8 mouse cellular contexts compared by ENCODE assay signal in the genomic region with DNA sequence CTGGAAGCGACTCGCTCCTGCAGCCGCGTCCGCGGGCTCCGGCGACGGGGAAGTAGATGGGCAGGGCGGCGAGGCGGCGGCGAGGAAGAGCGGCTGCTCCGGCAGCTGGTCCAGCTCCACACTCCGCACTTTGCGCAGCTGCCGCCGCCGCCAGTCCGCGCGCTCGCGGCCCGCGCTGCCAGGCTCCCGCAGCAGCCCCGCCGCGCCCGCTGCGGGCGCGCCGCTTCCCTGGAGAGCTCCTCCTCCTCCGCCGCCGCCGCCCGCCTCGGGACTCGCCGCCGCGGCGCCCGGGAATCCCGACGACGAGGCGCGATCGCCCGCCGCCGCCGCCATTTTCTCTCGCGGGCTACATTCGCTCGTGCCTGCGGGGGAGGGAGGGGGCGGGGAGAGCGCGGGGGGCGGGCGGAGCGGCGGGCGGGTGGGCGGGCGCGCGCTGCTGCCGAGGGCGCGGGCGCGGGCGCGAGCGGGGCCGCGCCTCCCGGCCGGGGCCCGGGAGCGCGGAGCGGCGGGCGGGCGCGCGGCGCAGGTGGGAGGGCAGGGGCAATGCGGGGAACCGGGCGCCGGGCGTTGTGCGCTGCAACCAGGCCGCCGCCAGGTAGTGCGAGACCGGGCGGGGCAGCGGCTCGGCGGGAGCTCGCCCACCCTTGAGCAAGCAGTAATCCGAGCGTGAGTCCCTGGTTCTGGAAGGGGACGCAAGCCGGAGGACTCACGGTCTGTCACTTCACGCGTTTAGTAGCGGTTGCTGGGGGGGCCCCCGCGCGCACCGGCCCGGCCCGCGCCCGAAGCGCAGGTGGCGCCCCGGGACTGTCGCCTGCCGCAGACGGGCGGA. TPM values are rescaled to one million over a fixed set of nuclear protein-coding genes. Genes with fewer than 3 reads are reported as not detected.
DNase-seq lines count a peak whose midpoint lies in the region; ATAC-seq and TF ChIP-seq lines count a peak whose summit lies in the region.

Map3k1 (minus strand) TSS at position 357 of the 829 bp plus-strand sequence.

- peak within 1 kb of the TSS; percentile 89 for H3K9ac ChIP-seq in ES-E14 (ENCODE audit: insufficient read depth, low read depth, low read length, poor library complexity, severe bottlenecking)
- peak within 1 kb of the TSS; percentile 83 for H3K9ac ChIP-seq in forebrain, embryonic 16.5 days (replicated peaks; ENCODE audit: low read depth, low read length)
- H3K9ac ChIP-seq in lung, embryonic 16.5 days (ENCODE audit: low read length), result peak within 1 kb of the TSS; percentile 96

- peak within 1 kb of the TSS; percentile 90 to 95 for H3K4me3 ChIP-seq in ES-E14 (ENCODE audit: insufficient read depth in 1 of 2, low read depth in 1 of 2, low read length in 2 of 2, poor library complexity in 1 of 2, severe bottlenecking in 1 of 2)
- H3K4me3 ChIP-seq in forebrain, embryonic 16.5 days (replicated peaks; ENCODE audit: low read length), result peak within 1 kb of the TSS; percentile 83
- peak within 1 kb of the TSS; percentile 88 for H3K4me3 ChIP-seq in lung, embryonic 16.5 days (ENCODE audit: low read length)

- H3K27ac ChIP-seq in ES-E14 (ENCODE audit: insufficient read depth, low read depth, low read length, poor library complexity, severe bottlenecking), result peak within 1 kb of the TSS; percentile 74
- peak within 1 kb of the TSS; percentile 95 for H3K27ac ChIP-seq in forebrain, embryonic 16.5 days (ENCODE audit: low read length)
- H3K27ac ChIP-seq in lung, embryonic 16.5 days (ENCODE audit: low read length), result peak within 1 kb of the TSS; percentile 96

- H3K4me1 ChIP-seq in ES-E14 (ENCODE audit: control insufficient read depth in 2 of 2, insufficient read depth in 2 of 2, low read length in 2 of 2, poor library complexity in 1 of 2), result peaks cover 3 to 7% of the 10 kb centered on the region in 2 experiments
- peaks cover 19% of the 10 kb centered on the region for H3K4me1 ChIP-seq in forebrain, embryonic 16.5 days (replicated peaks; ENCODE audit: control insufficient read depth, insufficient read depth, low read length)
- H3K4me1 ChIP-seq in lung, embryonic 16.5 days (replicated peaks; ENCODE audit: control insufficient read depth, insufficient read depth, low read length), result peaks cover 32% of the 10 kb centered on the region

- DNase-seq in ES-E14 (ENCODE audit: low read depth, low spot score), result no peak
- DNase-seq in cerebellum, adult 11-12 months, result peak; percentile 82
- peak; percentile 68 to 86 for DNase-seq in heart, postnatal 36 days
- peak in 1 of 2 experiments; percentile 15 for DNase-seq in layer of hippocampus, adult 8-10 months (ENCODE audit: low spot score in 2 of 2)
- DNase-seq in retina, embryonic 14.5 days (ENCODE audit: low spot score), result peak; percentile 76
- peak; percentile 88 for DNase-seq in thymus, postnatal 4 days

- intact Hi-C loops in heart, postnatal 36 days (cut with DNase I), result loop anchor here (1.0 to 5.0 kb wide), 8 partner anchors 17 to 388 kb away; no protein-coding TSS in a partner anchor

- no peaks in the 10 kb centered on the region for H3K9me3 ChIP-seq in ES-E14 (ENCODE audit: control insufficient read depth, insufficient read depth, low read depth, low read length)
- no peaks in the 10 kb centered on the region for H3K9me3 ChIP-seq in forebrain, embryonic 16.5 days (ENCODE audit: control insufficient read depth, low read length)
- no peaks in the 10 kb centered on the region for H3K9me3 ChIP-seq in lung, embryonic 16.5 days (ENCODE audit: control insufficient read depth, low read length)

- peak within 1 kb of the TSS; percentile 91 for H3K4me2 ChIP-seq in forebrain, embryonic 16.5 days (ENCODE audit: low read length)
- peak within 1 kb of the TSS; percentile 85 for H3K4me2 ChIP-seq in lung, embryonic 16.5 days (ENCODE audit: low read depth, low read length)

- ATAC-seq in forebrain, embryonic 16.5 days, result peak; percentile 84
- peak; percentile 77 for ATAC-seq in lung, embryonic 16.5 days (ENCODE audit: low read depth)

- peaks cover 3% of the 10 kb centered on the region; the same call in 1 of the 2 replicates for H3K27me3 ChIP-seq in forebrain, embryonic 16.5 days (replicated peaks; ENCODE audit: control insufficient read depth, insufficient read depth, low read length)
- no peaks in the 10 kb centered on the region for H3K27me3 ChIP-seq in lung, embryonic 16.5 days (ENCODE audit: control insufficient read depth, insufficient read depth, low read depth, low read length)

- WGBS in forebrain, embryonic 16.5 days, result under 1% methylated on average over 93 of the region's 136 CpGs
- under 1% methylated on average over 75 of the region's 136 CpGs for WGBS in lung, embryonic 16.5 days

- in situ Hi-C loops in ES-E14 (cut with MboI; ENCODE audit: low sequenced_read_pairs in 2 of 2, unreplicated experiment in 2 of 2), result no loop called here

- no peaks in the 10 kb centered on the region for H3K36me3 ChIP-seq in ES-E14 (ENCODE audit: control insufficient read depth, insufficient read depth, low read length, poor library complexity, severe bottlenecking)
- H3K36me3 ChIP-seq in forebrain, embryonic 16.5 days (ENCODE audit: control insufficient read depth, insufficient read depth), result no peaks in the 10 kb centered on the region
- H3K36me3 ChIP-seq in lung, embryonic 16.5 days (ENCODE audit: control insufficient read depth, insufficient read depth, low read length), result no peaks in the 10 kb centered on the region

TF ChIP-seq in ES-E14, 5 proteins besides CTCF, POLR2A, EP300 and RAD21:
- TF ChIP-seq MAFK (IDR thresholded peaks at IDR 0.05; ENCODE audit: insufficient read depth, low read depth, low read length), result no peak
- TF ChIP-seq HCFC1 (IDR thresholded peaks at IDR 0.05; ENCODE audit: borderline replicate concordance, insufficient read depth, low read length), result no peak
- no peak for TF ChIP-seq ZNF384 (IDR thresholded peaks at IDR 0.05; ENCODE audit: low read depth, low read length)
- TF ChIP-seq CHD2 (IDR thresholded peaks at IDR 0.05; ENCODE audit: low read depth, low read length), result no peak
- no peak for TF ChIP-seq ZC3H11A (IDR thresholded peaks at IDR 0.05; ENCODE audit: borderline replicate concordance, low read depth, low read length)
TF ChIP-seq in ES-E14: peak in this region for 0.

RNA-seq across cellular contexts. Expression of gene Map3k1, which starts in this region (rescaled TPM):
- total RNA-seq in ES-E14 (2012; rRNA removed), result 17.1 and 19.2 TPM in 2 replicates
- 10.4 and 10.7 TPM in 2 replicates for polyA plus RNA-seq in forebrain, embryonic 16.5 days (2015; fragmentation: Nextera tagmentation; extraction: Ambion mirVana)
- 10 to 100 TPM; 25.9 to 27.9 TPM for total RNA-seq in heart, postnatal 36 days (2021)
- total RNA-seq in layer of hippocampus, adult 8-10 months (2022), result 10 to 100 TPM; 14.4 to 18.6 (median 14.6) TPM
- polyA plus RNA-seq in lung, embryonic 16.5 days (2015; fragmentation: Nextera tagmentation; extraction: Ambion mirVana), result 25.8 and 28.3 TPM in 2 replicates
